Mouse (Mus musculus): ENCODE results near the gene Sumf1.

GRCm38 (mm10) chr6:108190690-108191089, 5.3 kb upstream of the Sumf1 start:
- TF ChIP-seq CTCF (IDR thresholded peaks at IDR 0.05; ENCODE audit: low read depth, low read length) (no peak), POLR2A (IDR thresholded peaks at IDR 0.05; ENCODE audit: insufficient read depth, low read length) (no peak)
